Mouse (Mus musculus) gastrocnemius, adult 8-10 months (tissue): ENCODE data around the gene Kcna7. TPM values are rescaled to one million over a fixed set of nuclear protein-coding genes. Genes with fewer than 3 reads are reported as not detected.
"Not testable (repeated sequence)": the region's sequence is repeated elsewhere in the genome, so short reads cannot be mapped to it uniquely, and the experiment has no call there.

Experiments
- DNase-seq, 2 experiments: peaks; one replicate each; pipeline ENCODE4 v3.0.0; 2022; ENCODE audit warnings: low spot score in 2 of 2
- total RNA-seq, 4 experiments: library from RNA; stranded (reverse); gene quantifications; 2 replicates each; pipeline ENCODE4 v1.2.4; 2022

Gene Kcna7
- total RNA-seq, 4 experiments from 2014 or later, result 78.8 to 94.6 (median 88.3) TPM

GRCm38 (mm10) chr7:45395129-45395541, 10.3 kb upstream of the Kcna7 start:
- no peak for DNase-seq

- peak; percentile 100 for DNase-seq
These were observed 9.7 kb upstream of the Kcna7 start, which contains the start of gene Snrnp70 for GRCm38 (mm10) chr7:45395578-45396336. Snrnp70 (minus strand) TSS chr7:45395742.

- DNase-seq, result not testable (repeated sequence)
These were observed 9.1 kb upstream of the Kcna7 start for GRCm38 (mm10) chr7:45396337-45396775.

GRCm38 (mm10) chr7:45396787-45397186, 8.7 kb upstream of the Kcna7 start:
- no peak for DNase-seq

GRCm38 (mm10) chr7:45401521-45402085, 3.9 kb upstream of the Kcna7 start:
- DNase-seq, result no peak

GRCm38 (mm10) chr7:45403532-45404261, 1.8 kb upstream of the Kcna7 start:
- DNase-seq, result no peak

- peak; percentile 66 to 80 for DNase-seq
These were observed 1.0 kb downstream of the Kcna7 start for GRCm38 (mm10) chr7:45406157-45407156.

GRCm38 (mm10) chr7:45407836-45408235, 2.4 kb downstream of the Kcna7 start:
- DNase-seq, result no peak

GRCm38 (mm10) chr7:45408351-45408750, 2.9 kb downstream of the Kcna7 start:
- no peak for DNase-seq

- DNase-seq, result no peak
These were observed 3.5 kb downstream of the Kcna7 start for GRCm38 (mm10) chr7:45408949-45409348.

- DNase-seq, result no peak
These were observed 4.2 kb downstream of the Kcna7 start for GRCm38 (mm10) chr7:45409497-45410163.

- peak; percentile 67 to 76 for DNase-seq
These were observed 7.0 kb downstream of the Kcna7 start for GRCm38 (mm10) chr7:45412421-45412820.

GRCm38 (mm10) chr7:45413113-45413863, 7.8 kb downstream of the Kcna7 start, which contains the start of gene Ntf5:
Ntf5 (plus strand) TSS chr7:45413695.
- peak in 1 of 2 experiments; percentile 36 for DNase-seq

- DNase-seq, result peak in 1 of 2 experiments; percentile 7
These were observed 8.6 kb downstream of the Kcna7 start for GRCm38 (mm10) chr7:45413864-45414739.

GRCm38 (mm10) chr7:45414740-45415224, 9.3 kb downstream of the Kcna7 start:
- DNase-seq, result no peak

- DNase-seq, result no peak
These were observed 10.2 kb downstream of the Kcna7 start for GRCm38 (mm10) chr7:45415636-45416035.

GRCm38 (mm10) chr7:45417962-45418492, 12.6 kb downstream of the Kcna7 start:
- DNase-seq, result no peak
